Mouse (Mus musculus): ENCODE data around the gene Pxmp2.
A peak's percentile ranks its signal among the peaks of the same experiment; 100 is the strongest.

The Pxmp2 gene

GRCm38 (mm10) chr5:110231638-110232037, 54.3 kb downstream of the Pxmp2 start:
- DNase-seq (ENCODE audit: extremely low read depth, insufficient read length, low spot score) = peak; percentile 32

DNA sequence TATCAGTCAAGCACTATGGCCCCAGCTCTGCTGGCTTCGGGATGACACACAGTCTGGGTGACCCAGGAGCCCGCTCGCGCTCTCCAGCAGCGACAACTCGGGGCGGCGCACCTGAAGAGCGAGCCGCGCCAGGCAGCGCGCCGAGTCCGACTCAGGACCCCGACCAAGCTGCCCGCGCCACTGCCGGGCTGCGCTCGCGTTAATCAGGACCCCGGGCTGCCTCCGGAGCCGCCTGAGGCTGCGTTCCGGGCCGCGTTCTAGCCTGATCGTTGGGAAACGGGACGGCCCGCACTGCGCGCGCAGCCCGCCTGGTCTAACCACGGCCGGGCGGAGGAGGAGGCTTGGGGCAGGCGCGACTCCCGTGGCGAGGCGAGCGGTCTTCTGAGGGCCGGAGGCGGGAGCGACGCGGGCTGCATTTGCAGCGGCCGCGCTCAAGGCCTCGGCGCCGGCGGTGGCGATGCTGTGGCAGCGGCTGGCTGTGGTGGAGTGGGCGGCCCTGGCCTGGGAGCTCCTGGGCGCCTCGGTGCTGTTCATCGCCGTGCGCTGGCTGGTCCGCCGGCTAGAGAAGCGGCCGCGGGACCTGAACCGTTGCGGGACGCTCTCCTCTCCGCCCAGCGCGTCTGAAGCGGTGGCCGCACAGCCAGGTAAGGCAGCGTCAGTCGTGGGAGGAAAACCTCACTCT, 55.1 kb downstream of the Pxmp2 start, which contains the start of gene Ankle2:
Gene Ankle2, plus strand, starts transcription at position 225 of the 682 bp plus-strand sequence.
- DNase-seq (ENCODE audit: extremely low read depth, insufficient read length, low spot score) = peak; percentile 92

DNA sequence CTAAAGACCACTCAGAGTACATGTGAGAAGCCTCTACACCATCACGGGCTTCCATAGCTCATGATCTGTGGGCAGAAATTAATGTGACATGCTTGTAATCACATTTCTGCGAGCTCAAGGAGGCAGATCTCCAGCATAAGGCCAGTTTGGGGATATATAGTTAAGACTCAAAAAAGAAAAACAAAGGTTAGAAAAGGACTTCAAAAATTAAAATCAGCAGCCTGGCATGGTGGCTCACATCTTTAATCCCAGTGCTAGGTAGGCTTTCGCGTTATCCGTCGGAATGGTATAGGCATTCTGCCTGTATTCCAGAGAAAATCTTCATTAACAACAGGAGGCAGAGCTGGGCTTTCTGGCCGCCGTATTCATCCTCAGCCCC, 55.6 kb downstream of the Pxmp2 start:
- no peak for DNase-seq (ENCODE audit: extremely low read depth, insufficient read length, low spot score)

DNA sequence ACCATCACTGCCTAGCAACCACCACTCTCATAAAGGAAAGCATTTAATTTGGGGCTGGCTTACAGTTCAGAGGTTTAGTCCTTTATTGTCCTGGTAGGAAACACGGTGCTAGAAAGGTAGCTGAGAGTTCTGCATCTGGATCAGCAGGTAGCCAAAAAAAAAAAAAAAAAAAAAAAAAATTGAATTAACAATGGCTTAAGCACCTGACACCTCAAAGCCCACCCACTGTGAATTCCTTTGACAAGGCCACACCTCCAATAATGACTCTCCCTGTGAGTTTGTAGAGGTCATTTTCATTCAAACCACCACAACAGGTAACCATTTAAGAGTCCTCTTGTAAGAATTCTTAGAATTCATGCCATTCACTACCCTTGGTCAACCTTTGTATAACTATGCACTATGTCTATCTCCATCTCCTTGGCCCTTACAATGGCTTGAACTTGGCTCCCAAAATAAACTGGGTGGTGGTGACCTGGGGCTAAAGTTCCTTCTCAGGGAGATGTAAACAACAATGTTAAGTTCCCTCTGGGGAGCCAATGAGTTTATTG, 58.6 kb downstream of the Pxmp2 start:
- DNase-seq (ENCODE audit: extremely low read depth, insufficient read length, low spot score) = no peak

- no peak for DNase-seq (ENCODE audit: extremely low read depth, insufficient read length, low spot score)
Measured at GRCm38 (mm10) chr5:110225056-110225455, 60.9 kb downstream of the Pxmp2 start.
